Comparison of ENCODE assay signal across 18 mouse cellular contexts in the genomic region with DNA sequence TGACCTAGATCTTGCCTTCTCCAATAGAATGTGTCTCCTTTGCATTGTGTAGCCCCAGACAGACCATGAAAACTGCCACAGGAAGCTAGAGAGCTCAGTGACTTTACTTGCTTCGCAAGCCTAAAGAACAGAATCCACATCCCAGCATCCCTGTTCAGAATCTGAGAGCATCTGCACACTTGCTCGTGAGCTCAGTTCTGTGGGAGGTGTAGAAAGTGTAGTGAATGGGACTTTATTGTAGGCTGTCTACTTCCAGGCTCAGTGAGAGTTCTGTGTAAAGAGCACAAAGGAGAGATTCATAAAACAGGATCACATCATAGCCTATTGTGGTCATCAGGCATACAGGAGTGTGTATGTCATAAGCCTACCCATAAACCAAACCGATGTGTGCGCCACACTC.
DNase-seq lines count a peak whose midpoint lies in the region.
"Had no signal": no experiment of that assay in that cellular context is flagged by ENCODE, and none has a peak within 500 bp of the region (broad histone marks: within the 10 kb centered on the region; RNA-seq: fewer than 3 reads in every experiment).

No protein-coding gene starts in this region.

- DNase-seq in left cerebral cortex, adult 9 months (ENCODE audit: low spot score in 2 of 2): peak; percentile 3 to 26
- DNase-seq in left cerebral cortex, postnatal 4 days: no peak
- DNase-seq in right cerebral cortex, postnatal 36 days (ENCODE audit: low spot score in 2 of 2): peak; percentile 7
- DNase-seq in right cerebral cortex, postnatal 10 days (ENCODE audit: low spot score in 2 of 2): no peak
- DNase-seq in telencephalon, adult 2 months (ENCODE audit: low read depth, low spot score): peak; percentile 8
- DNase-seq in spleen, adult 18-20 months: no peak
- DNase-seq: adrenal gland, adult 2 months; adrenal gland, postnatal 14 days; cerebellum, adult 11-12 months; cerebellum, adult 8-10 months; cerebellum, postnatal 10 days; cerebellum, postnatal 36 days; embryo, embryonic 11 days; gastrocnemius, adult 2 months; gastrocnemius, postnatal 25 days; heart, adult 18-20 months; heart, postnatal 10 days; heart, postnatal 36 days had no signal

- intact Hi-C loops in left cerebral cortex, postnatal 4 days (cut with DNase I): no loop called here

Comparison
In these comparisons a context has a peak if more than half of its experiments do, and no peak if none do; other contexts are left out.
1. DNase-seq: peak in left cerebral cortex, adult 9 months (2 of 2), right cerebral cortex, postnatal 36 days (2 of 2) and telencephalon, adult 2 months (single experiment); none in left cerebral cortex, postnatal 4 days (single experiment), right cerebral cortex, postnatal 10 days (0 of 2) and spleen, adult 18-20 months (0 of 2).